Mouse (Mus musculus) neural tube, embryonic 12.5 days (tissue): ENCODE results near the gene Wdr6. TPM values are rescaled to one million over a fixed set of nuclear protein-coding genes. Genes with fewer than 3 reads are reported as not detected.
A peak's percentile ranks its signal among the peaks of the same experiment; 100 is the strongest.

ENCODE experiments used
- ATAC-seq: fragments of 200-750 bp; cut with Nextera tagmentation; 2 replicates; pipeline ENCODE4 v1.8.0; 2017; ENCODE audit warnings: low read depth, mild to moderate bottlenecking, moderate TSS enrichment, moderate library complexity; ENCODE audit not compliant: low FRiP score
- H3K27ac ChIP-seq: fragments of 300-500 bp; sonication (generic); 2 replicates; pipeline ENCODE4 v1.5.1; 2016
- H3K27me3 ChIP-seq: fragments of 300-500 bp; sonication (generic); replicated peaks from 2 replicates; pipeline ENCODE4 v1.6.1; 2016; ENCODE audit warnings: mild to moderate bottlenecking
- H3K36me3 ChIP-seq: fragments of 300-500 bp; sonication (generic); 2 replicates; pipeline ENCODE4 v1.6.1; 2016; ENCODE audit warnings: mild to moderate bottlenecking
- H3K4me1 ChIP-seq: fragments of 300-500 bp; sonication (generic); 2 replicates; pipeline ENCODE4 v1.6.1; 2016
- H3K4me2 ChIP-seq: fragments of 300-500 bp; sonication (generic); replicated peaks from 2 replicates; pipeline ENCODE4 v1.6.1; 2016; ENCODE audit warnings: mild to moderate bottlenecking
- H3K4me3 ChIP-seq: fragments of 300-500 bp; sonication (generic); 2 replicates; pipeline ENCODE4 v1.5.1; 2016
- H3K9ac ChIP-seq: fragments of 300-500 bp; sonication (generic); 2 replicates; pipeline ENCODE4 v1.6.1; 2016; ENCODE audit warnings: mild to moderate bottlenecking
- H3K9me3 ChIP-seq: fragments of 300-500 bp; sonication (generic); 2 replicates; pipeline ENCODE4 v1.6.1; 2016; ENCODE audit warnings: mild to moderate bottlenecking
- WGBS: fragments of 180-500 bp; shearing (Covaris S2); methylation state at CpG from one replicate; pipeline ENCODE4 v1.1.7; 2016; 5-methylcytosine and 5-hydroxymethylcytosine counted together
- polyA plus RNA-seq: library from polyadenylated mRNA; unstranded; fragments of >200 nt; fragmentation: Nextera tagmentation; extraction: Ambion mirVana; gene quantifications from 2 replicates; pipeline ENCODE4 v1.2.1, GENCODE M21; 2016

Gene Wdr6
- polyA plus RNA-seq, 1 experiment from 2014 or later, result 286 TPM

GRCm38 (mm10) chr9:108591462-108591861 is 12.9 kb upstream of the Wdr6 start:
- ATAC-seq, result no peak
- Histone ChIP-seq H3K4me2 (no peak overlapping the region), H3K9me3 (no peaks in the 10 kb centered on the region), H3K27ac (no peak overlapping the region), H3K4me1 (peaks cover 33% of the 10 kb centered on the region), H3K27me3 (no peaks in the 10 kb centered on the region), H3K4me3 (no peak overlapping the region), H3K36me3 (no peaks in the 10 kb centered on the region), H3K9ac (no peak overlapping the region)
- 90% methylated on average over 4 of the region's 4 CpGs for WGBS

GRCm38 (mm10) chr9:108589229-108589628 is 10.7 kb upstream of the Wdr6 start:
- Histone ChIP-seq H3K27ac (peak overlapping the region; percentile 94; the same call in 1 of the 2 replicates), H3K9me3 (no peaks in the 10 kb centered on the region), H3K4me3 (no peak overlapping the region), H3K4me2 (no peak overlapping the region), H3K27me3 (no peaks in the 10 kb centered on the region), H3K9ac (no peak overlapping the region), H3K4me1 (peaks cover 35% of the 10 kb centered on the region), H3K36me3 (no peaks in the 10 kb centered on the region)
- WGBS, result 78% methylated on average over 5 of the region's 5 CpGs
- ATAC-seq, result no peak

DNA sequence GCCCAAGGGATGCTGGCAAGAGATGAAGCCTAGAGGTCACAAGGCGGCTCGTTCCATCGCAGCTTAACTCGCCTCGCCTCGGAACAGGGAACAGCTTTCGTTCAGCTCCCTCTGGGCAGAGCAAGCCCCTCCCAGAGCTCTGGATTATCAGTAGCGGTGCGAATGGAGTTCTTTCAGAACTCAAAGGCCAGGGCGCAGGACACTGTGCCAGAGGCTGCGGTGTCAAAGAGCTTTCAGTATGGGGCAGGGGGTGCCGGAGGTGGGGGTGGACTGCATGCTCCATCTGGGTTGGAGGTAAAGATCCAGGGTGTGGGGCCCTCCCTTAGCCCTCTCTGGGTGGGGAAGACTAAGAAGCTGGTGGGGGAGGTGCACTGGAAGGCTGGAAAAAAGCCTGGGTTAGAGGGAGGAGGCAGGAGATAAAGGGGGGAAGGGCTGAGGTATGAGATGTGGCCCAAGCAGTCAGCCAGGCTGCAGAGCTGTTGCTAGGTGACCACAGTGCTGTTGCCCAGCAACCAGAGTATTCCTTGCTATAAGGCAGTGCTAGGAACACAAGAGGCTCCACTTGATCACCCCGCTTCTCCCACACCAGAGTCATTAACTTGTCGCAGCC is 9.1 kb upstream of the Wdr6 start:
- Histone ChIP-seq H3K36me3 (no peaks in the 10 kb centered on the region), H3K9me3 (no peaks in the 10 kb centered on the region), H3K4me2 (peak overlapping the region; percentile 62), H3K27ac (peak overlapping the region; percentile 94), H3K4me1 (peaks cover 35% of the 10 kb centered on the region), H3K9ac (peak overlapping the region; percentile 36), H3K4me3 (peak overlapping the region; percentile 9), H3K27me3 (no peaks in the 10 kb centered on the region; the same call in 1 of the 2 replicates)
- WGBS, result 1% methylated on average over 14 of the region's 14 CpGs
- ATAC-seq, result peak; percentile 99

- no peak; the same call in 1 of the 2 replicates for ATAC-seq
- 72% methylated on average over 5 of the region's 5 CpGs for WGBS
These were observed 778 bp upstream of the Wdr6 start for GRCm38 (mm10) chr9:108579344-108579690.

DNA sequence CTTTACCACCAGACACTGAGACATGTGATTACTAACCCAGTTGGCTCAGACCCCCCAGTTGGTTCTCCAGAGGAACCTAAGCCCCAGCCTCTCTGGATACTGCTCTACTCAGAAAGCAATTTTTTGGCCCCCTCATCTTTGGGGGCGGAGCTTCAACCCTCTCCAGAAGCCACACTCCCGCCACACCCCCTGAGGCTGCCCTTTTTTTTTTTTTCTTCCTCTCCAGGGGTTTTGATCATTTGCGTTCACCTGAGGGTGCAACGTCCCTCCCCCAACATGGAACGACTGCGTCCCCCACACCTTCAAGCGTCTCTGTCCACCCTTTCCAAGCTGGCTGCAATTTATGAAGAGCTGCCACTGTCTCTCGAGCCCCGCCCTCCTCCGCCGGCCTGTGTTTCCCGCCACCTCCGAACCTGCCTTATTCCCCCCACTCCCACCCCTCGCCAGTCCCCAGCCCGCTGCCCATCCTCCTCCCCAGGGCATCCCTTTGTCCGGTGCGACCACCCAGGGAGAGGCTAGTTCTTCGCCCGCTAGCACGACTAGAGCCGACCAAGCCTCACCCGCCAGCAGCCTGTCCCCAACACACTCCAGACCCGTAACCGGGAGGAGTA is 500 bp downstream of the Wdr6 start:
- H3K27me3 ChIP-seq, result no peaks in the 10 kb centered on the region; the same call in 1 of the 2 replicates
- H3K36me3 ChIP-seq, result peaks cover 32% of the 10 kb centered on the region
- peak overlapping the region; percentile 89 for H3K27ac ChIP-seq
- H3K4me3 ChIP-seq, result peak overlapping the region; percentile 60
- peaks cover 59% of the 10 kb centered on the region for H3K4me1 ChIP-seq
- under 1% methylated on average over 24 of the region's 24 CpGs for WGBS
- peak overlapping the region; percentile 79 for H3K4me2 ChIP-seq
- ATAC-seq, result peak; percentile 67
- H3K9me3 ChIP-seq, result no peaks in the 10 kb centered on the region
- H3K9ac ChIP-seq, result peak overlapping the region; percentile 94

More at GRCm38 (mm10) chr9:108579344-108579690, 778 bp upstream of the Wdr6 start:
- H3K4me3 ChIP-seq, result peak overlapping the region; percentile 60
- H3K9ac ChIP-seq, result peak overlapping the region; percentile 59
- H3K36me3 ChIP-seq, result peaks cover 19% of the 10 kb centered on the region
- H3K4me2 ChIP-seq, result peak overlapping the region; percentile 79
- no peaks in the 10 kb centered on the region for H3K9me3 ChIP-seq
- H3K4me1 ChIP-seq, result peaks cover 49% of the 10 kb centered on the region
- no peaks in the 10 kb centered on the region; the same call in 1 of the 2 replicates for H3K27me3 ChIP-seq
- peak overlapping the region; percentile 91 for H3K27ac ChIP-seq

- Histone ChIP-seq H3K27me3 (no peaks in the 10 kb centered on the region), H3K4me3 (peak overlapping the region; percentile 60), H3K4me2 (peak overlapping the region; percentile 79), H3K27ac (no peak overlapping the region), H3K36me3 (peaks cover 42% of the 10 kb centered on the region), H3K9ac (peak overlapping the region; percentile 94), H3K9me3 (no peaks in the 10 kb centered on the region), H3K4me1 (peaks cover 59% of the 10 kb centered on the region)
- WGBS, result 61% methylated on average over 6 of the region's 6 CpGs
- no peak for ATAC-seq
These were observed 1.5 kb downstream of the Wdr6 start for GRCm38 (mm10) chr9:108577025-108577424.

DNA sequence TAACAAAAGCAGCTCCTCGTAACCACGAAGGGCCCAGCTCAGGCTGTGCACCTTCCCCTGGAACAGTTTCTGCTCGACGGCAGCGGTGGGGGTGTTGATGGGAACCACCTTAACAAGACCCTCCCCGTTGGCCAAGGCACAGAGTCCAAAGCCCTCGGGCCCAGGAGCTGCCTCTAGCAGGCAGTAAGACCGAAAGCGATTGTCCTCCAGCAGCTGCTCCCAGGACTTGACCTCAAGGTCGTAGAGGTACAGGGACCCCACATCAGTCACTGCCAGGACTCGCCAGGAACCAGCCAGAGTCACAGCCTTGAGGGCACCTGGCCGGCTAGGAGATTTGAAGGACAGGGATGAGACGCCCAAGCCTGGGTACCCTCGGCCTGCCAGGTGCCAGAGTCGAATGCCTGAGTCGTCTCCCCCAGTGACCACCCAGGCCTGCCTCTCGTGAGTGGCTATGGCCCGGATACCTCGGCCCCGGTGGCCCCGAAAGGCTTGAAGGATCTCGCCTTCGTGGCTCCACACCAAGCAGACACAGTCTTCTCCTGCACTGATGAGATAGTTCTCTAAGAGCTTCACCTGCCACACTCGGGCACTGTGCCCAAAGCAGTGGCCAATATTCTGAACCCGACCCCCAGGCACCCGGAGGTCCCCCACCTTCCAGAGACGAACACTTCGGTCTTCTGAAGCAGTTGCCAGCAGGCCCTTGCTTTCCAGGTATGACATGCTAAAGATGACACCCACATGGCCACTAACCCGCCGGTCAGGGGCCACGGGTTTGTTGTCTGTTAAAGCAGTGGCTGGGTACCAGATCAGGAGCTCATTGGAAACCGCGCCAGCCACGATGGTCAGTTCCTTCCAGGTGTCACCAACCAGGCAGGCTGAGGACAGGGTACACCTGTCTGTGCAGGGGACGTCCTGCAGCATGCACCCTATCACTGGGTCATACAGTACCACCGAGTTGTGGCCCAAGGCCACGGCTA is 2.9 kb downstream of the Wdr6 start:
- 87% methylated on average over 37 of the region's 37 CpGs for WGBS
- Histone ChIP-seq H3K9ac (0 out of 2 replicates have a peak overlapping the region, but pooled peaks have one; percentile 26), H3K4me3 (peak overlapping the region; percentile 11; the same call in 1 of the 2 replicates), H3K27ac (no peak overlapping the region), H3K27me3 (no peaks in the 10 kb centered on the region), H3K4me2 (peak overlapping the region; percentile 79), H3K36me3 (peaks cover 53% of the 10 kb centered on the region), H3K4me1 (peaks cover 63% of the 10 kb centered on the region), H3K9me3 (no peaks in the 10 kb centered on the region)
- ATAC-seq, result no peak

GRCm38 (mm10) chr9:108574921-108575320 is 3.6 kb downstream of the Wdr6 start:
- peaks cover 53% of the 10 kb centered on the region for H3K36me3 ChIP-seq
- H3K4me1 ChIP-seq, result peaks cover 70% of the 10 kb centered on the region
- H3K27me3 ChIP-seq, result no peaks in the 10 kb centered on the region
- H3K4me2 ChIP-seq, result peak overlapping the region; percentile 79
- 88% methylated on average over 12 of the region's 12 CpGs for WGBS
- H3K4me3 ChIP-seq, result peak overlapping the region; percentile 11; the same call in 1 of the 2 replicates
- H3K9ac ChIP-seq, result 0 out of 2 replicates have a peak overlapping the region, but pooled peaks have one; percentile 26
- no peaks in the 10 kb centered on the region for H3K9me3 ChIP-seq
- ATAC-seq, result no peak
- no peak overlapping the region for H3K27ac ChIP-seq

DNA sequence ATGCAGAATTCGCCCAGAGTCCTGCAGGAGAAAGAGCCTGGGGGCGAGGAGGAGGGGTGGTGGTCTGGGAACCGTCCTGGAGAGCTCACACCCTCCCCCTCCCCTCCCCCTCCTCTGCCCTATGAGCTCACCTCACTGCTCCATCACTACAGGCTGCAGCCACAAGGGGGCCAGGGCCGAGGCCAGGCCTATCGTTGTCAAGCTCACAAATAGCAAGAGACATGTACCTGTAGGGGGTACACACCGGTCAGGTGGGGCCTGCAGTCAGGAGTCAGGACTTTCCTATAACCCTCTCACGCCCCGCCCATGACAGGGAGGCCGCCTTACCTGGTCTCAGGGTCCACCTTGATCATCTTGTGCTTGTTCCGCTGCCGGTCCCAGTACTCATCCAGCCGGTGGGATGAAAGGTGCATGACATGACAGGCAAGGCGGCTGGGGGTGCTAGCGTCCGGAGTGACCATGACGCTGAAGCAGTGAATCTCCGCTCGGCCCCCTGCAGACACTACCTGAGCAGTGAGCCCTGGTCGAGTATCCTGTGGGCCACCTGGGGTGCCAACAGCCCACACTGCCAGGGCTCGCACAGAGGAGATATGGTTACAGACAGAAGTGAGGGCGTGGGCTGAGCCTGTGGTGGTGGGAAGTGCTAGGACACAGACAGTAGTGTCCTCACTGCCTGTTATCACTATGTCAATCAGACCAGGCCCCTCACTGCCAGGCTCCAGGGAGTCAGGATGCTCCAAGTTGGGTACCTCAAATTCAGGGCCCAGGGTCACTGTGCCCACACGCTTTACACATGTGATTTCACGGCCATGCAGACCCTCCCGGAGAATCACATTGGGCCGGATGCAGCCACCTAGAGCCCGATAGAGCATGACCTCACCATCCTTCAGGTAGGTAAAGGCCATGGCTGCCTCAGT is 4.5 kb downstream of the Wdr6 start:
- Histone ChIP-seq H3K4me1 (peaks cover 65% of the 10 kb centered on the region), H3K4me2 (peak overlapping the region; percentile 79), H3K27me3 (no peaks in the 10 kb centered on the region), H3K4me3 (no peak overlapping the region), H3K9ac (no peak overlapping the region), H3K9me3 (no peaks in the 10 kb centered on the region), H3K27ac (no peak overlapping the region), H3K36me3 (peaks cover 53% of the 10 kb centered on the region)
- 58% methylated on average over 26 of the region's 26 CpGs for WGBS
- no peak for ATAC-seq

DNA sequence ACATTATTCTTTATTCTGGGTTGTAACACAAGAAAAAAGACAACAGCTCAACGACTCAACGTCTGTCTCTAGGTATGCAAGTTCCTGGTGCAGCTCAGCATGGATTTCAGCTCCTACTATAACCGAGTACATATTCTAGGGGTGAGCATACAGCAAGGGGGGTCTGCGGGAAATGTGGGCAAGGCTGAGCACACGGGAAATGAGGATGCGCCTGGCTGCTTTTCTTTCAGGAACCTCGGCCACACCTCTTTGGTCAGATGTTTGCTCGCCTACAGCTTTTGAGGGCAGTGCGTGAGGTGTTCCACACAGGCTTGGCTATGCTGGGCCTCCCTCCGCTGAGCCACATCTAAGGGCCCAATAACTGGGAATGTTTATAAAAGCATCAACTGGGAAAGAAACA is 6.2 kb downstream of the Wdr6 start:
- 92% methylated on average over 10 of the region's 10 CpGs for WGBS
- Histone ChIP-seq H3K4me2 (no peak overlapping the region), H3K4me3 (no peak overlapping the region), H3K4me1 (peaks cover 67% of the 10 kb centered on the region), H3K27me3 (no peaks in the 10 kb centered on the region), H3K9me3 (no peaks in the 10 kb centered on the region), H3K36me3 (peaks cover 53% of the 10 kb centered on the region), H3K27ac (no peak overlapping the region), H3K9ac (no peak overlapping the region)
- no peak for ATAC-seq

DNA sequence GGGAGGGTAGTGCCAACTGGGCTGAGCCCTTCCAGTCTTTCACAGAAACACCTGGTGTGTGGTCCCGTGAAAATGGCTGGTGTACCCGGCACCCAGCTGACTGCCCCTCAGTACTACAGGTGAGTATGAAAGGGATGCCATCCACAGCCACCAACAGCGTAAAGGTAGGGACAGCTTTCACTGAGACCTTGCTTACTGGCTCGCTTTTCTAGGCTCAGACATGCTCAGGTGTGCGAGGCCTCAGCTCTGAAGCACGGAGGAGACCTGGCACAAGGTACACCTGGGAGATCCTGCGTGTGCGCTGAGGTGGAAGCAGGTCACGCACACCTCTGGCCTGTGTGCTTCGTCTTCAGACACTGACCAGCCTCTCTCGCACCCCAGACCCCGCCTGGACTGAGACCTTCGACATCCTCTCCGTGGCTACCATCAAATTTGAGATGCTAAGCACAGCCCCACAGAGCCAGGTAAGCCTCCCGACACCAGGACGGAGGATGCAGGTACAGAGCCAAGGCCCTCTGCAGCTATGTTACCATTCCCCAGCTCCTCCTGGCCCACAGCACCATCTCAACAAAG is 7.1 kb downstream of the Wdr6 start:
- WGBS, result 95% methylated on average over 16 of the region's 16 CpGs
- no peak for ATAC-seq
- H3K4me3 ChIP-seq, result no peak overlapping the region
- H3K27ac ChIP-seq, result no peak overlapping the region
- no peaks in the 10 kb centered on the region for H3K9me3 ChIP-seq
- H3K4me2 ChIP-seq, result 0 out of 2 replicates have a peak overlapping the region, but pooled peaks have one; percentile 2
- peaks cover 53% of the 10 kb centered on the region for H3K36me3 ChIP-seq
- no peak overlapping the region for H3K9ac ChIP-seq
- H3K27me3 ChIP-seq, result no peaks in the 10 kb centered on the region
- peaks cover 60% of the 10 kb centered on the region for H3K4me1 ChIP-seq
